Mouse (Mus musculus) forebrain, embryonic 16.5 days (tissue): Measurements from ENCODE around the gene Gm17349. TPM values are rescaled to one million over a fixed set of nuclear protein-coding genes. Genes with fewer than 3 reads are reported as not detected.
"Not testable (repeated sequence)": the region's sequence is repeated elsewhere in the genome, so short reads cannot be mapped to it uniquely, and the experiment has no call there.

Experiments used
- ATAC-seq: fragments of 200-750 bp; cut with Nextera tagmentation; 2 replicates; pipeline ENCODE4 v1.8.0; 2017; ENCODE audit warnings: mild to moderate bottlenecking, moderate library complexity
- H3K27ac ChIP-seq: fragments of 300-500 bp; sonication (generic); 2 replicates; pipeline ENCODE4 v1.5.1; 2014; ENCODE audit warnings: low read length, control low read depth
- H3K27me3 ChIP-seq: fragments of 300-500 bp; sonication (generic); replicated peaks from 2 replicates; pipeline ENCODE4 v1.6.1; 2014; ENCODE audit warnings: low read length; ENCODE audit not compliant: control insufficient read depth, insufficient read depth
- H3K36me3 ChIP-seq: fragments of 300-500 bp; sonication (generic); 2 replicates; pipeline ENCODE4 v1.6.1; 2014; ENCODE audit not compliant: control insufficient read depth, insufficient read depth
- H3K4me1 ChIP-seq: fragments of 300-500 bp; sonication (generic); replicated peaks from 2 replicates; pipeline ENCODE4 v1.6.1; 2014; ENCODE audit warnings: low read length; ENCODE audit not compliant: control insufficient read depth, insufficient read depth
- H3K4me2 ChIP-seq: fragments of 300-500 bp; sonication (generic); 2 replicates; pipeline ENCODE4 v1.6.1; 2014; ENCODE audit warnings: mild to moderate bottlenecking, low read length, control low read depth
- H3K4me3 ChIP-seq: fragments of 300-500 bp; sonication (generic); replicated peaks from 2 replicates; pipeline ENCODE4 v1.5.1; 2014; ENCODE audit warnings: mild to moderate bottlenecking, low read length, control low read depth
- H3K9ac ChIP-seq: fragments of 300-500 bp; sonication (generic); replicated peaks from 2 replicates; pipeline ENCODE4 v1.6.1; 2014; ENCODE audit warnings: low read depth, low read length, control low read depth
- H3K9me3 ChIP-seq: fragments of 300-500 bp; sonication (generic); 2 replicates; pipeline ENCODE4 v1.6.1; 2016; ENCODE audit warnings: low read length; ENCODE audit not compliant: control insufficient read depth
- WGBS: fragments of 180-500 bp; shearing (Covaris S2); extraction: QIAGEN DNeasy Blood & Tissue Kit; methylation state at CpG from one replicate; pipeline ENCODE4 v1.1.7; 2014; 5-methylcytosine and 5-hydroxymethylcytosine counted together
- polyA plus RNA-seq: library from polyadenylated mRNA; unstranded; fragments of >200 nt; fragmentation: Nextera tagmentation; extraction: Ambion mirVana; gene quantifications from 2 replicates; pipeline ENCODE4 v1.2.1, GENCODE M21; 2015

Gene Gm17349
- polyA plus RNA-seq, 1 experiment from 2014 or later: not detected

GRCm38 (mm10) chr15:99728211-99728610 is 22.9 kb upstream of the Gm17349 start:
- ATAC-seq: no peak
- Histone ChIP-seq H3K4me2 (no peak overlapping the region), H3K9ac (no peak overlapping the region), H3K27ac (no peak overlapping the region), H3K4me3 (no peak overlapping the region), H3K27me3 (no peaks in the 10 kb centered on the region), H3K36me3 (peaks cover 10% of the 10 kb centered on the region), H3K4me1 (peaks cover 28% of the 10 kb centered on the region), H3K9me3 (0 out of 2 replicates have a peak, but pooled peaks cover 3% of the 10 kb centered on the region)
- 98% methylated on average over 5 of the region's 5 CpGs for WGBS

GRCm38 (mm10) chr15:99727525-99727924 is 22.2 kb upstream of the Gm17349 start:
- H3K9ac ChIP-seq: no peak overlapping the region
- no peak overlapping the region for H3K4me2 ChIP-seq
- H3K4me3 ChIP-seq: no peak overlapping the region
- H3K4me1 ChIP-seq: peaks cover 28% of the 10 kb centered on the region
- no peaks in the 10 kb centered on the region for H3K27me3 ChIP-seq
- ATAC-seq: no peak
- H3K27ac ChIP-seq: no peak overlapping the region
- peaks cover 10% of the 10 kb centered on the region for H3K36me3 ChIP-seq
- 95% methylated on average over 12 of the region's 12 CpGs for WGBS
- H3K9me3 ChIP-seq: 0 out of 2 replicates have a peak, but pooled peaks cover 3% of the 10 kb centered on the region

- H3K27me3 ChIP-seq, H3K36me3 ChIP-seq, H3K9me3 ChIP-seq, H3K9ac ChIP-seq, H3K4me3 ChIP-seq, H3K4me2 ChIP-seq, H3K27ac ChIP-seq, ATAC-seq: not testable (repeated sequence)
- peaks cover 28% of the 10 kb centered on the region for H3K4me1 ChIP-seq
- WGBS: 92% methylated on average over 4 of the region's 5 CpGs
These were observed 21.7 kb upstream of the Gm17349 start for GRCm38 (mm10) chr15:99727039-99727438.

GRCm38 (mm10) chr15:99726549-99726948 is 21.3 kb upstream of the Gm17349 start:
- H3K4me3 ChIP-seq: peak overlapping the region; percentile 77
- H3K9ac ChIP-seq: peak overlapping the region; percentile 87
- no peak overlapping the region for H3K27ac ChIP-seq
- 75% methylated on average over 2 of the region's 2 CpGs for WGBS
- H3K27me3 ChIP-seq: no peaks in the 10 kb centered on the region
- H3K9me3 ChIP-seq: 0 out of 2 replicates have a peak, but pooled peaks cover 3% of the 10 kb centered on the region
- ATAC-seq: no peak
- peak overlapping the region; percentile 63 for H3K4me2 ChIP-seq
- H3K4me1 ChIP-seq: peaks cover 28% of the 10 kb centered on the region
- peaks cover 10% of the 10 kb centered on the region for H3K36me3 ChIP-seq

- H3K4me2 ChIP-seq: peak within 1 kb of the TSS; percentile 66
- H3K36me3 ChIP-seq: peaks cover 10% of the 10 kb centered on the region
- peaks cover 28% of the 10 kb centered on the region for H3K4me1 ChIP-seq
- H3K4me3 ChIP-seq: peak within 1 kb of the TSS; percentile 77
- H3K27ac ChIP-seq: peak within 1 kb of the TSS; percentile 82
- peak within 1 kb of the TSS; percentile 87 for H3K9ac ChIP-seq
- peak; percentile 96 for ATAC-seq
- no peaks in the 10 kb centered on the region for H3K27me3 ChIP-seq
- 0 out of 2 replicates have a peak, but pooled peaks cover 3% of the 10 kb centered on the region for H3K9me3 ChIP-seq
- WGBS: 0% methylated on average over 62 of the region's 68 CpGs
These were observed 20.3 kb upstream of the Gm17349 start, which contains the start of gene Cox14 for GRCm38 (mm10) chr15:99725341-99726155. Cox14 (plus strand) TSS chr15:99725618.

GRCm38 (mm10) chr15:99724292-99725021 is 19.2 kb upstream of the Gm17349 start:
- 10% methylated on average over 16 of the region's 16 CpGs for WGBS
- H3K4me1 ChIP-seq: peaks cover 28% of the 10 kb centered on the region
- H3K27ac ChIP-seq: peak overlapping the region; percentile 69
- peak overlapping the region; percentile 64 for H3K9ac ChIP-seq
- H3K4me3 ChIP-seq: peak overlapping the region; percentile 77
- 0 out of 2 replicates have a peak, but pooled peaks cover 3% of the 10 kb centered on the region for H3K9me3 ChIP-seq
- H3K4me2 ChIP-seq: peak overlapping the region; percentile 66
- ATAC-seq: peak; percentile 19
- H3K27me3 ChIP-seq: no peaks in the 10 kb centered on the region
- peaks cover 10% of the 10 kb centered on the region for H3K36me3 ChIP-seq

GRCm38 (mm10) chr15:99723515-99724291 is 18.4 kb upstream of the Gm17349 start:
- Histone ChIP-seq H3K27me3 (no peaks in the 10 kb centered on the region), H3K4me3 (no peak overlapping the region), H3K4me1 (peaks cover 28% of the 10 kb centered on the region), H3K9ac (peak overlapping the region; percentile 64; the same call in 1 of the 2 replicates), H3K27ac (peak overlapping the region; percentile 69), H3K4me2 (peak overlapping the region; percentile 66; the same call in 1 of the 2 replicates), H3K36me3 (peaks cover 2% of the 10 kb centered on the region), H3K9me3 (no peaks in the 10 kb centered on the region)
- WGBS: 18% methylated on average over 11 of the region's 11 CpGs
- no peak for ATAC-seq

GRCm38 (mm10) chr15:99723120-99723514 is 17.8 kb upstream of the Gm17349 start:
- no peak for ATAC-seq
- Histone ChIP-seq H3K27me3 (no peaks in the 10 kb centered on the region), H3K9ac (no peak overlapping the region), H3K36me3 (no peaks in the 10 kb centered on the region; the same call in 1 of the 2 replicates), H3K4me1 (peaks cover 28% of the 10 kb centered on the region), H3K4me2 (no peak overlapping the region), H3K9me3 (no peaks in the 10 kb centered on the region), H3K4me3 (no peak overlapping the region), H3K27ac (no peak overlapping the region; the same call in 1 of the 2 replicates)
- 58% methylated on average over 10 of the region's 10 CpGs for WGBS
